Mouse (Mus musculus) midbrain, postnatal 0 days (tissue): ENCODE data around the gene Orai2. TPM values are rescaled to one million over a fixed set of nuclear protein-coding genes. Genes with fewer than 3 reads are reported as not detected.

Experiments used
- ATAC-seq: fragments of 200-750 bp; cut with Nextera tagmentation; 2 replicates; pipeline ENCODE4 v1.8.0; 2017; ENCODE audit warnings: moderate number of reproducible peaks, mild to moderate bottlenecking, moderate TSS enrichment, moderate library complexity; ENCODE audit not compliant: low FRiP score
- DNase-seq: peaks from one replicate; pipeline ENCODE4 v3.0.0-alpha.2; 2015; ENCODE audit warnings: low spot score
- H3K27ac ChIP-seq: fragments of 300-500 bp; sonication (generic); 2 replicates; pipeline ENCODE4 v1.5.1; 2014; ENCODE audit warnings: low read depth, mild to moderate bottlenecking, low read length, mixed read lengths
- H3K27me3 ChIP-seq: fragments of 300-500 bp; sonication (generic); 2 replicates; pipeline ENCODE4 v1.6.1; 2014; ENCODE audit warnings: low read length, control low read depth, mixed read lengths; ENCODE audit not compliant: insufficient read depth
- H3K36me3 ChIP-seq: fragments of 300-500 bp; sonication (generic); 2 replicates; pipeline ENCODE4 v1.6.1; 2014; ENCODE audit warnings: low read length, control low read depth, mixed read lengths; ENCODE audit not compliant: insufficient read depth
- H3K4me1 ChIP-seq: fragments of 300-500 bp; sonication (generic); 2 replicates; pipeline ENCODE4 v1.6.1; 2014; ENCODE audit warnings: mild to moderate bottlenecking, control low read depth, antibody characterized with exemption, low read length, mixed read lengths; ENCODE audit not compliant: insufficient read depth
- H3K4me2 ChIP-seq: fragments of 300-500 bp; sonication (generic); 2 replicates; pipeline ENCODE4 v1.6.1; 2014; ENCODE audit warnings: low read depth, mild to moderate bottlenecking, low read length, mixed read lengths; ENCODE audit not compliant: poor library complexity, severe bottlenecking
- H3K4me3 ChIP-seq: fragments of 300-500 bp; sonication (generic); 2 replicates; pipeline ENCODE4 v1.5.1; 2014; ENCODE audit warnings: low read depth, mild to moderate bottlenecking, low read length, moderate library complexity
- H3K9ac ChIP-seq: fragments of 300-500 bp; sonication (generic); replicated peaks from 2 replicates; pipeline ENCODE4 v1.6.1; 2014; ENCODE audit warnings: mild to moderate bottlenecking, low read length, moderate library complexity, mixed read lengths; ENCODE audit not compliant: poor library complexity, severe bottlenecking
- H3K9me3 ChIP-seq: fragments of 300-500 bp; sonication (generic); 2 replicates; pipeline ENCODE4 v1.6.1; 2016; ENCODE audit warnings: low read length, control low read depth
- CTCF ChIP-seq: IDR thresholded peaks from 2 replicates; pipeline ENCODE4 v1.5.1; 2016; ENCODE audit warnings: antibody characterized with exemption, mild to moderate bottlenecking
- WGBS: fragments of 180-500 bp; shearing (Covaris S2); extraction: QIAGEN DNeasy Blood & Tissue Kit; methylation state at CpG from one replicate; pipeline ENCODE4 v1.1.7; 2014; 5-methylcytosine and 5-hydroxymethylcytosine counted together
- polyA plus RNA-seq: library from polyadenylated mRNA; unstranded; fragments of >200 nt; fragmentation: Nextera tagmentation; extraction: Ambion mirVana; gene quantifications from 2 replicates; pipeline ENCODE4 v1.2.1, GENCODE M21; 2015
- total RNA-seq: library from RNA; depleted of rRNA; stranded (reverse); fragments of >200 nt; gene quantifications from 2 replicates; pipeline ENCODE4 v1.2.3, GENCODE M21; 2014

The Orai2 gene
- total and polyA plus RNA-seq, 2 experiments from 2014 or later: 68.8 to 136 TPM

DNA sequence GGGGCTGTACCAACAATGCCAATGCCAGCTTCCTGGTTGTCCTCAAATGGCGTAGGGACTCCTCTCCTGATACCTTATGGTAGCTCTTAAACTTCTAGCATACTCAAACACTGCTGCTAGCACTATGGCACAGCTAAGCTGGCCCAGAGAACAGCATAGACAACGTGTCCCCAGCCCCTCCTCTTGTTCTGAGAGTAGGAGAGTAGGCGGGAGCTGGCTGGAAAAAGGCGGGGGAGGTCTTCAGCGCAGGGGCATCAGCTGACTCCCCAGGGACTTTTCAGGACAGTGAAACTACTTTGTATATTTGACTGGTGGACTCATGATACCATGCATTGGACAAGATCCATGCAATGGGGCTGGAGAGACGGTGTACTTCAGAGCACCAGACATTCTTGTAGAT is 11.5 kb upstream of the Orai2 start:
- no peak for TF ChIP-seq CTCF
- Histone ChIP-seq H3K36me3 (peaks cover 66% of the 10 kb centered on the region), H3K4me3 (no peak overlapping the region), H3K4me2 (no peak overlapping the region), H3K9me3 (no peaks in the 10 kb centered on the region), H3K4me1 (no peaks in the 10 kb centered on the region), H3K27me3 (no peaks in the 10 kb centered on the region), H3K27ac (no peak overlapping the region), H3K9ac (no peak overlapping the region)
- 92% methylated on average over 6 of the region's 6 CpGs for WGBS
- ATAC-seq (no peak), DNase-seq (no peak)

DNA sequence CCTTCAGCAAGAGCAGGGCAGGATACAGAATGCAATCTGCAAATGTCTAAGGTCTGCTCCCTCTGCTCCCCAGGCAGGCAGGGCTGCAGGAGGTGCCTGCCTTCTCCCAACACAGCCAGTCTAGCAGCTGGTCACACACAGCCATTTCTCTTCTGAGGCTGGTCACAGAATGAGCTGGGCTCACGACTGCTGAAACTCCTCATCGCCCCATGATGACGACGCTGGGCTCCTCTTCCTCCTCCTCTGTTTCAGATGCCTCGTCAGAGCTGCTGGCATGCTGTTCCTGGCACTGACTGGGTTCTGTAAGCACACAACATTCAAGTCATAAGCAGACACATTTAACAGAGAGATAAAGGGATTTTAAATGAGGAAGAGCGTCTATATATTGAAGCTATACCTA is 10.7 kb upstream of the Orai2 start:
- H3K9me3 ChIP-seq: no peaks in the 10 kb centered on the region
- no peak for DNase-seq
- no peak overlapping the region for H3K9ac ChIP-seq
- H3K36me3 ChIP-seq: peaks cover 62% of the 10 kb centered on the region
- H3K27me3 ChIP-seq: no peaks in the 10 kb centered on the region
- H3K27ac ChIP-seq: no peak overlapping the region
- no peak overlapping the region for H3K4me2 ChIP-seq
- H3K4me3 ChIP-seq: no peak overlapping the region
- ATAC-seq: no peak
- TF ChIP-seq CTCF: no peak
- WGBS: 93% methylated on average over 6 of the region's 6 CpGs
- H3K4me1 ChIP-seq: no peaks in the 10 kb centered on the region

DNA sequence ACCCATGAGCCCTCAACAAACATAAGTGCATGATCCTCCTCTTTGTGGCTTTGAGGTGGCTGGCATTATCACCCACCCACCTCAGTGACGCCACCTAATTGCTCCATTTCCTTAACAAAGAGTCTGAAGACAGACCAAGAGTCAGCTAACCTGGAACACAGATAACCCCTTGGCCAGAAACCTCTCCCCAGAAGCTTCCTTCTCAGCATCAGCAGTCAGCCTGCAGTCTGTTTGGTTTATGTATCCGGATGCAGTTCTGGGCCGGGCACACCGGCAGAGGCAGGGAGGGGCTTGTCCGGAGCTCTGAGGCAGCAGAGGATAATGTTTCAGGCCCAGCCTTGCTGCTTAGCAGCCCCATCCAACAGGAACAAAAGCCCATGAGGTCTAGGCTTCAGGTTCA is 9.1 kb upstream of the Orai2 start:
- DNase-seq (no peak), ATAC-seq (no peak)
- H3K4me1 ChIP-seq: no peaks in the 10 kb centered on the region
- TF ChIP-seq CTCF: no peak
- H3K9me3 ChIP-seq: no peaks in the 10 kb centered on the region
- no peaks in the 10 kb centered on the region for H3K27me3 ChIP-seq
- H3K36me3 ChIP-seq: peaks cover 55% of the 10 kb centered on the region
- no peak overlapping the region for H3K27ac ChIP-seq
- H3K9ac ChIP-seq: no peak overlapping the region
- no peak overlapping the region for H3K4me3 ChIP-seq
- no peak overlapping the region for H3K4me2 ChIP-seq
- WGBS: 66% methylated on average over 5 of the region's 5 CpGs

DNA sequence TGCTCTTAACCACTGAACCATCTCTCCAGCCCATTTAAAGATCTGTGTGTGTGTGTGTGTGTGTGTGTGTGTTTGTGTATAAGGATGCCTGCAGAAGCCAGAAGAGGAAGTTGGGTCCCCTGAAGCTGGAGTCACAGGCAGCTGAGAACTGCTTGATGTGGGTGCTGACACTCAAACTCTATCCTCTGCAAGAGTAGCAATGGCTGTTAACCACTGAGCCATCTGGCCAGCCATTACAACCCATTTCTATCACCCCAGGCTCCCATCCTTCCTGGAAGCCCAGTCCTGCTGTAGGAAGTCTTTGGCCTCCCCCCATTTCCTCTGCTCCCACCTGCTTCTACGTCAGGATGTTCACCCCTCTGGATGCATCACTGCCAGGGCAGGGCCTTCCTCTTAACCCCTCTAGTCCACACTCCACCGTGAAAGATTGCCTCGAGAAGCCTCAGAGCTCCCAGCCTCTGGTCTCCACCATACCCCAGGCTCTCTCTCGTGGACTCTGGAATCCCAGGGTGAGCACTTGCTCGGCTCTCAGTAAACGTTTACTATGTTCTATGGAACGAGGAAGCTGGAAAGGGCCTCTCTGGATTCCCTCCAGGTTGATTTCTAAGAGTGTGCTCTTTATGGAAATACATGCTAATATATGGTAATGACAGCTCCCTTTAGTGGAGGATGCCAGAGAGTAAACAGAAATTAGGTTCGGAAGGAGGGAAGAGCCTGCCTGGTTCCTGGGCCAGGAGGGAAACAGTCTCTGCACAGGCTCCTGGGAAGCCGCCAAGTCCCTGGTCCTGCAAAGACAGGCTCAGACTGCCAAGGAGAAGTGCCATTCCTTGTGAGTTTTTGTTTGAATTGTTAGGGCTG is 3.3 kb upstream of the Orai2 start:
- Histone ChIP-seq H3K4me2 (no peak overlapping the region), H3K4me3 (no peak overlapping the region), H3K9ac (no peak overlapping the region; the same call in 1 of the 2 replicates), H3K36me3 (peaks cover 11% of the 10 kb centered on the region), H3K4me1 (peaks cover 5% of the 10 kb centered on the region; the same call in 1 of the 2 replicates), H3K27ac (no peak overlapping the region; the same call in 1 of the 2 replicates), H3K9me3 (no peaks in the 10 kb centered on the region), H3K27me3 (no peaks in the 10 kb centered on the region)
- 27% methylated on average over 9 of the region's 9 CpGs for WGBS
- peak; percentile 74 for DNase-seq
- no peak for ATAC-seq
- TF ChIP-seq CTCF: no peak

DNA sequence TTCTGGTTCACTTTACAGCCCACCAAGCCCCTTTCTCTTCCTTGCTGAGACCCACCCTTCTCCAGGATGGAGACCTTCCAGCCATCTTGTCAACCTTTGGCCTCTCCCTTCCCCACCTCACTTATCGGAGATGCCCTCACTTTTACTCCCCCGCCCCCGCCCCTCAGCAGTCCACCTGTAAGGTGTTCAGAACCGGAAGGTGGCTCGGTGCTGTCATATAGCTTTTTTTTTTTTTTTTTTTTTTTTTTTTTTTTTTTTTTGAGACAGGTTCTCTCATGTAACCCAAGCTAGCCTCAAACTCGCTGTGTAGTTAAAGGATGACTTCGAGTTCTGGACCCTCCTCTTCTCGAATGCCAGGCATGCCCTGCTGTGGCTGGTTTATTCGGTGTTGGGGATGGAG is 2.4 kb upstream of the Orai2 start:
- Histone ChIP-seq H3K9me3 (no peaks in the 10 kb centered on the region), H3K9ac (no peak overlapping the region), H3K4me1 (peaks cover 5% of the 10 kb centered on the region; the same call in 1 of the 2 replicates), H3K36me3 (peaks cover 4% of the 10 kb centered on the region), H3K4me2 (no peak overlapping the region), H3K27me3 (no peaks in the 10 kb centered on the region), H3K27ac (no peak overlapping the region), H3K4me3 (no peak overlapping the region)
- 86% methylated on average over 9 of the region's 9 CpGs for WGBS
- no peak for TF ChIP-seq CTCF
- DNase-seq (no peak), ATAC-seq (no peak)
